Mouse (Mus musculus) gonadal fat pad, adult 2 months (tissue): Measurements from ENCODE around the gene Cxcr5. TPM values are rescaled to one million over a fixed set of nuclear protein-coding genes. Genes with fewer than 3 reads are reported as not detected.

Experiments used
- DNase-seq: peaks from one replicate; pipeline ENCODE4 v3.0.0-alpha.2; 2012; ENCODE audit warnings: low read depth
- polyA plus RNA-seq: library from polyadenylated mRNA; depleted of rRNA; stranded (reverse); fragments of >200 nt; gene quantifications from 2 replicates; pipeline ENCODE4 v1.2.3, GENCODE M21; 2012

The Cxcr5 gene
- polyA plus RNA-seq, 1 experiment = 1.2 TPM

DNA sequence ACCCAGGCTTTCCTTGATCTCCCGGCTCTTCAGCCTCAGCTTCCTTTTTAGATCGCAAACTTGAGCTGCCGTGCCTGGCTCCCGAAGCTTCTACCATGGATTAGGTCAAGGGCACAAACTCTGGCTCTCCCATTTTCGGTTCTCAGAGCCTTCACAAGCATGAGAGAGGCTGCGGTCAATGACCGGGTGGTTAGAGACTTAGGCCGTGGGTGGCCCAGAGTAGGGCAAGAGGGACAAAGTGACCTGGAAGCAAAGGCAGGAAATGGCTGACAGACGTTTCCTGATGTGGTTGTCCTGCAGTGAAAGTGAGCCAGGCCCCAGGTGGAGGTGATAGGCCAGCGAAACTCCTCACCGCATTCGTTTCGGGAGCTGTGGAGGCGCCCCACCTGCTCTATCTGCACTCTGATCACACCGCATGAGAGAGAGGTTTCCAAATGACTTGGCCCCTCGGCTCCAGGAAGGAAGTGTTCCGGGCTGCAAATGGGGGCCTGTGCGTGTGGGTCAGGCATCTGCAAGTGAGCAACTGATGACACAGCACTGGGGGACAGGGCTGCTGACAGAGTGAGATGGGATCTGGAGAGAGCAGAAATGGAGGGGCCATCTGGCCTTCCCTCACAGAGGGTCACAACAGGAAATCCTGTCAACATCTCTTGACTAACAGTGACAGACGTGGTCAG, 23.9 kb downstream of the Cxcr5 start:
- DNase-seq = no peak

DNA sequence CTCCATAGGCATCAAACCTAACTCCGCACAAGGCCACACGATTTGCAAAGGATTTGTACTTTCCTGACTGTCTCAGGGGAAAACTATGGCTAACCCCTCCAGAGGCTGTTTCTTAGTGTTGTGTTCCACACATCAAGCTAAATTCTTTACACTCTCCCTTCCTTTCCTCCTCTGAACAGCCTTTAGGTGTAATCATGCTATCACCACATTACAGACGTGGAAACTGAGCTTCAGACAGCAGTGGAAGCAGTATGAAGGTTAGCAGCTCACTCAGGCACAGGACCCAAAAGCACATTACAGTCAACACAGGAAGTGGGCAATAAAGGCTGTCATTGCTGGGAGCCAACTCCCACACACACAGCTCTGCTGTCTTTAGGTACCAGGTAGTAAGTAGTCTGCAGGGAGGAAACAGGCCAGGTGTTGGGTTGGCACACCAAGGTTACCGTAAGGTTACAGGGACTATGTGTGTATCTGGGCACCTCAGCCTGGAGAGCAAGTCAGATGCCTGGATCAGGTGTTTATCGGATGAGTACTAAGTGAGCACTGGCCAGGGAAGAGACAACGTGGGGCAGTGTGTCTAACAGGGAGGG, 28.6 kb downstream of the Cxcr5 start:
- no peak for DNase-seq

DNA sequence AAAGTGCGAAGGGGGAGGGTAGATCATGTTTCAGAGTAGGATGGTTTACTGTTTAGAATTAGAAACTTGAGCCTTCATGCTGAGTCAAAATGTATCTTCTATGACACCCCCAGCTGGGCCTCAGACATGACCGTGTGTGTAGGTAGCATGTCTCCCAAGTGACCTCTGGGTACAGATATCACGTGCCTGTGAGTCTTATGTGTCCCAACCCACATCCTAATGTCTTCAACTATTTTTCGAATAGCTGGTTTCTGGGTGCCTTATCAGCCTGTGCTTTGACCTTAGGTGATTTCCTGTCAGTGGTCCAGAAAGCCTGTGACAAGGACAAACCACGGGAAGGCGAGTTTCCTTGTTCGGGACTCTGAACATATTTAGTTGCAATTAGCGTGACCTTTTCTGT, 33.3 kb downstream of the Cxcr5 start:
- DNase-seq = no peak

DNA sequence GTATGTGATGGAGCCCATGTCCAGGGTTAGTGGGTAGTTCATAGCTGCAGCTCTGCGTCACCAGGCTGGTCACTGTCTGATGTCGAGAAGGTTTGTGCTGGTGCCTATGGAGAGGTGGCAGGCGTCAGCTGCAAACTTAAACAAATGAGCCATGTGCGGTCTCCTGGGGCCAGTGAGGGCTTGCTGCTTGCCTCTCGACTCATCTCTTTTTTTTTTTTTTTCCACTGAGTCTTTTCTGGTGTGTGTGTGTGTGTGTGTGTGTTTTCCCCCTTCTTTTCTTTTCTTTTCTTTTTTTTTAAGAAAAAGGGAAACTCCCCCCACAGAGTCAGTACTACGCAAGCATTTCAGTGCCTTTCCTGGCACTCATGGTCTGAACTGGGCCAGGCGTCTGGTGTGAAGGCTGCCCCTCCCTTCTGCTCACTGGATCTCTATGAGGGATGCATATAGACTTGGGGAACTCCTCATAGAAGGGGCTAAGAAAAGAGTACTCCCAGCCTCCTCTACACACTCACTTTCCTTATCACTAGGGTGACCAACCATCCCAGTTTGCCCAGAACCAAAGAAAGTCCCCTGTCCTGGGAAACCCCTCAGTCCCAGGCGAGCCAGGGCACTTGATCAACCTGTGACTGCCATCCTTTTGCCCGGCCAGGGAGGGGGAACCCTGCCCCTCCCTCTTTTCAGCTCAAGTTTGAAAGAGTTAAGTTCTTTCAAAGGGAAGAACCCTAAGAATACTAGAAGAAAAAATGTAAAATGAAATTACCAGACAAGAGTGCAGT, 35.2 kb downstream of the Cxcr5 start:
- DNase-seq = no peak

DNA sequence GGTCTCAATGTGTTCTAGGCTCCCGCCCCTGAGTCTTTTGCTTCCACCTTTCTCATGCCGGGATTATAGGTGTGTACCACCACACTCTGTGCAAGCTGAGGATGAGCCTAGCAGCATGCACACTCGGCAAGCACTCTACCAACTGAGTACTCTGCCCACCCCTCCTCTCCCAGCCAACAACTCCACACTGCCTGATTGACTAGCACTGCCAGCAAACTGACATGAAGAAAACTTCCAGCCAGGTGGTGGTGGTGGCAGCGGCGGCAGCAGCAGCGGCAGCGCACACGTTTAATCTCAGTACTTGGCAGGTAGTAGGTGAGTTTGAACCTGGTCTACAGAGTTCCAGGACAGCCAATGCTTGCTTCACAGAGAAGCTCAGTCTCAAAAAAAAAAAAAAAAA, 36.1 kb downstream of the Cxcr5 start:
- DNase-seq = no peak

DNA sequence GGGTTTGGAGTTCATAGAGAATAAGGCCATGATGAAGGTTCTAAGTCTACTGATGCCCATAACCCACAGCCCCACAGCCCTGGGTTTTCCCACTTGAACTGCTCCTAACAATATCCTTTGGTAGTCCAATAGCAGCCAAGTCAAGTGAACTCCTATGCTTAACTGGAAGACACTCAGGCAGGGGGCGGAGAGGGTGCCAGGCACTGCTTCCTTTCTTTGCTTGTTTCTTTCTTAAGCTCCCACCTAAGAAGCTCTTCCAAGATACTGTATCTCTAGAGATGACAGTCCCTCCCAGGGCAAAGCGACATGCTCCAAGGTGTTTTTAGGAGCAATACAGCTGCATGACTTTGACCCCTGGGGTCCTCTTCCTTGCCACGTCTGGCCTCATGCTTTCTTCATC, 36.7 kb downstream of the Cxcr5 start:
- no peak for DNase-seq

DNA sequence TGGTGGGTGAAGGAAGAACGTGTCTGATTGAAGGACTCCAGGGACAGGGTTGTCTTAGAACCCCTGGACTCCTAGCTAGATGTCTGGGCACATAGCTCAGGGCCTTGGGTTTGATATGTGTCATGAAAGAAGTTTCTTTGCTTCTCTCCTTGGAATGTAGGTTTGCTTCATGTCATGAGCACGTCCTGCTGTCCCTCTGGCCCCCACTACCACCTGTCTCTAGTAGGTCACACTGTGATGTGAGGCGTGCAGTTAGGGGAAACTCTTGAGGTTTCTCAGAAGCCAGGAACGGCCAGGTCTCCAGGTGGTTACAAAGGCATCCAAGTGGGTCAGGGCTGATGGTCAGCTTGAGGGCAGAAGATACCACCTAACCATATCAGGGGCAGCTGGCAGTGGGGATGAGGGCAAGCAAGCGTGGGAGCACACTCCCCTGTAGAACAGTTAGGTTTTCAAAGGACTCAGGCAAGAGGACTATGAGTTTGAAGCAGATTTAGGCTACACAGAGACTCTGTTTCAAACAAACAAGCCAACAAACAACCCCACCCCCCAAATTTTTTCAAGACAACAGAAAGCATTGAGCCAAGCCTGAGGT, 37.3 kb downstream of the Cxcr5 start:
- no peak for DNase-seq

DNA sequence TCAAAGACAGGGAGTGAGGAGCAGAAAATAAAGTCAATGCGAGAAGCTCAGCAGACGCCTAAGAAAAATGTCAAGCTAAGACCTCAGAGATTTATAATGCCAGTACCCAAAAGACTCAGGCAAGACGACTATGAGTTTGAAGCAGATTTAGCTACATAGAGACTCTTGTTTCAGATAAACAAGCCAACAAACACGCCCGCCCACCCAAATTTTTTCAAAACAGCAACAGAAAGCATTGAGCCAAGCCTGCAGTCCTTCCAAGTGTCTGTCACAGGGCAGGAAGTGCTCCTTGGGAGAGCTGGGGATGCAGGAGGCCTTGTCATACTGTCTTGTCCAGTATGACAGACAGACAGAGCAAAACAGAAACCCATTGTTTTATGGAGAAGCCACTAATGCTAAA, 38.0 kb downstream of the Cxcr5 start:
- DNase-seq = no peak

DNA sequence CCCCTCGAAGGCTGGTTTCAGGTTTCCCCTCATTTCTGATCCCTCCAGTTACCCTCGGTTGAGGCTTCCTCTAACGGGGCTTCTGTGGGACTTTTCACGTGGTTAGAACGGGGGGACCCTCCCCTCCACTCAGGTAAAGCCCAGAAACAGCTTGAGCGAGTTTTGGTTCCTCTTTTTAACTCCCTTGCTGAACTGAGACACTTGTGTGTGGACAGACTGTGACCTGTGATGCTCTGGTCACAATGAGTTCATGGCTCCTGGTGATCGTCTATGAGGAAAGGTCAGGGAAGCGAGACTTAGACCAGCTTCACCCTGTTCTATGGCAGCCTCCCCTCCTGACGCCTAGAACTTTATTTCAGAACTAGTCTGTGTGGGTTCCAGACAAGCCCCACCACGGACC, 39.8 kb downstream of the Cxcr5 start:
- no peak for DNase-seq

DNA sequence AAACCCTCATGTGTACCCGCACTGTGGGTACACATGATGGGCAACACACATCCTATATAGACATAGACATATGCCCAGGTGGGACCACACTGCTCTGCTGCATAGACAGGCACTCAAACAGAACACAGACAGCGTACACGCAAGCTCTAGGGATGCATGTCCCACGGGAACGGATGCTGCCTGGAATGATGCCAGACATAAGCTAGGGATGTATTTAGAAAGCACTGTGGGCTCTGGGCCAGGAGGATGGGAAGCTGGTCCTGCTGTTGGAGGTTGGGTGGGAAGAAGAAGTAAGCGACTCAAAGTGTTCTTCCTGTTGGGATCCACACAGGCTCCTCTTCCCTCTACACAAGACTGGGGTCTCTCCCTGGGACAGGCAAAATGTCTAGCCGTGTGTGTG, 43.6 kb downstream of the Cxcr5 start:
- DNase-seq = no peak

DNA sequence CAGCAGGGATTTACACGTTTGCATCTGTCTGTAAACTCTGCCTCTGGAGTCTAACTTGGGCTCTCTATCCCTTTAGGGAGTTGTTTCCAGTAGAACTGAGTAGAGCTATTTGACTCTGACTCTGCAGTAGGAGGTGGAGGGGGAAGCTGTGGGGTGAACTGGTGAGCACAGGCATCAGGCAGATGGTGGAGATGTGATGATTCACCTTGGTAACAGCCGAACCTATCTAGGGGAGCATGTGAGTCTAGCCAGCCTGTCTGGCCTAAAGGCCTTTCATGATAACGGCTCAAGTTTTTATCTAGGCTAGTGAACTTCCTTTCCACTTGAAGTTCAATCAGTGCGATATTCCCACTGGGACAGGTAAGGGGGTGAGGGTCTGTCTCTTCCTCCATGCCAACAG, 44.3 kb downstream of the Cxcr5 start:
- DNase-seq = no peak

DNA sequence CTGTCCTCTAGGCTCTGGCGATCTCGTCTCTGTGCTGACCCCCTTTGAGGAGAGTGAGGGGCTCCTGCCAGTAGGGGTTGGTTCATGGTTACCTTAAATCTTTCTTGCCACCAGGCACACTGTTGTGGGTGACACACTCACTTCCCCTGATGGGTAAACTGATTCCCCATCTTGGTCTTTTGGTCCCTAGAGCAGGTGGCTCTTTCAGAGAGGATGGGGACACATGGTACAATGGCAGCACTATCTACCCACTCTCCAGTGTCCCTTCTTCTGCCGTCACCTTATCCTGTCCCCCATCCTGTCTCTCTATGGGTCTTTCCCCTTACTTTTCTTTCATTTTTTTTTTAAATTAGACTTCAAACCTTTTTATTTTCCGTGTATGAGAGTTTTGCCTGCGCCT, 45.8 kb downstream of the Cxcr5 start:
- no peak for DNase-seq

DNA sequence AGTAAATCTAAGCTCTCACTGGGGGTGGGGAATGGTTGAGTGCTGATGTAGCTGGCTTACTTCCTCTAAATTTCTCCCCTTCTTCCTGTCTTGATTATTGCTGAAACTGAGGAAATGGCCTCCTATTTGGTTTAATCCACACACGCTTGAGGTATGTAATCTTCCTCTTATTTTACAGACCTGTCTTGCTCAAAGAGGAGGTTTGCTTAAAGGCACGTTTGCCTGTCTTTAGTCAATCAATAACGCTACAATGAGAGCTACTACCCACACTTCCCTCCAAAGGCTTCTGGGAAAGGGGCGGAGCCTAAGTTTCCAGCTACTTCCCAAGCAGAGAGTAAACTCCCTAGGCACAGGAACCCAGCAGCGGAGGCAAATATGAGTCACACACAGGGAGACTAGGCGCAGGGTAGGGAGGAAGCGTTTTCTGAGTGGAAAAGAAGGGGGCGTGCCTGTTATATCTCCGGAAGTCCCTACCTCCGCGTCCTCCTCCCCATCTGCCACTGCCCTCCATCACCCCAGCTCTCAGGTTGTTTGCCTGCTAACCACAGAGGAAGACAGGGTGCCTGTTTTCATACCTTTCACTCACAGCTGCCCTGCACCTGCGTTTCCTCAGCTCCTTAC, 46.4 kb downstream of the Cxcr5 start:
- DNase-seq = no peak

DNA sequence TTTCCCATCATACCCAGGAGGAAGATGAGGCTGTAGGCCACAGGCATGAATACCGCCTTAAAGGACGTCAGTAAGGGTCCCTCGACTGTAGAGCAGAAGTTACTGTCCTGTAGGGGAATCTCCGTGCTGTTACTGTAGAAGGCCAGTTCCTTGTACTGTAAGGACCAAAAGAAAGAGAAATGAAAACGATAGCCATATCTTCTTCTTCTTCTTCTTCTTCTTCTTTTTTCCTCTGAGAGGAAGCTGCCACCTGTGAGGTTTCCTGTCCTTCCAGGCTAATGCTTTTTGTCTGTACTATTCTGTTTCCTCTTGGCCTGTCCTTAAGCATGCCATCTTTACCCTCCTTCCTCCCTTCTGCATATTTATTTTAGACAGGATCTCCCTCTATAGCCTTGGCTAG, 47.5 kb downstream of the Cxcr5 start:
- DNase-seq = no peak

DNA sequence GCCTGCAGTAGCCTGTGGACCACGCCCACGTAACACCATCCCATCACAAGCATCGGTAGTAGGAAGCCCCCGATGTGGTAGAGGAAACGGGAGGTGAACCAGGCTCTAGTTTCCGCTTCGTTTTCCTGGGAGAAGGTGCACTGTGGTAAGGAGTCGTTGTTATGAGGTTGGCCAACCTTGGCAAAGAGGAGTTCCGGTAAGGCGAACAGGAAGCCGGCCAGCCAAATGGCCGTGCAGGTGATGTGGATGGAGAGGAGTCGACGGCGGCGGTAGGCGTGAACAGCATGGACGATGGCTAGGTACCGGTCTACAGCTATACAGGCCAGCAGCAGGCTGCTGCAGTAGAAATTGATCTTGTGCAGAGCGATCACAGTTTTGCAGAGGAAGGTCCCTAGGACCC, 48.1 kb downstream of the Cxcr5 start:
- DNase-seq = no peak

DNA sequence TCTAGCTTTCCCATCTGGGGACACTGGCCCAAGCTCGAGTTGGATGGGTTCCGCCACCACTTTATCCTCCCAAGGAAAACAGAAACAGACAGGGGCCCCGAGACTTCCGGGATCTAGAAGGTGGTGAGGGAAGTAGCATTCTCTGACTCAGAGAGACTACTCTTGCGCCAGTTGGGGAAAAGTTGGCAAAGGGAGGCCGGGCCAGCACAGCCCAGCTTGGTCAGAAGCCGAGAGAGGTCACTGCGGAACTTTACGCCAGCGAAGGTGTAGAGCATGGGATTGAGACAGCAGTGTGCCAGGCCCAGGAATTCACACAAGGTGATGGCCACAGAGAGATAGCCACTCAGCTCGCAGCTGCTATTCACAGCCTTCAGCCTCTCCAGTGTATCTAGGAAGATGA, 48.6 kb downstream of the Cxcr5 start:
- no peak for DNase-seq

DNA sequence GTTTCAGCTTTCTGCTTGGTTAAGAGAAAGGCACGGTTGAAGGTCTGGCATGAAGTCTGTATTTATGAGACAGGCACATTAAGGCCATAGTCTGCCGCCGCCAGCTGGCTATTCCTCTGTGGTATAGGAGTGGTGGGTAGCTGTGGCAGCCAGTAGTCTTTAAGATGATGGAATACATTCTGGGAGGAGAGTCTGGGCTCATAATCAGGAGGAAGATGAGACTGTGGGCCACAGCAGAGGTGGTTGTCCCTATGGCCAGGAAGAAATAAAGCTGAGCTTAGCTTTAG, 49.0 kb downstream of the Cxcr5 start:
- DNase-seq = no peak

DNA sequence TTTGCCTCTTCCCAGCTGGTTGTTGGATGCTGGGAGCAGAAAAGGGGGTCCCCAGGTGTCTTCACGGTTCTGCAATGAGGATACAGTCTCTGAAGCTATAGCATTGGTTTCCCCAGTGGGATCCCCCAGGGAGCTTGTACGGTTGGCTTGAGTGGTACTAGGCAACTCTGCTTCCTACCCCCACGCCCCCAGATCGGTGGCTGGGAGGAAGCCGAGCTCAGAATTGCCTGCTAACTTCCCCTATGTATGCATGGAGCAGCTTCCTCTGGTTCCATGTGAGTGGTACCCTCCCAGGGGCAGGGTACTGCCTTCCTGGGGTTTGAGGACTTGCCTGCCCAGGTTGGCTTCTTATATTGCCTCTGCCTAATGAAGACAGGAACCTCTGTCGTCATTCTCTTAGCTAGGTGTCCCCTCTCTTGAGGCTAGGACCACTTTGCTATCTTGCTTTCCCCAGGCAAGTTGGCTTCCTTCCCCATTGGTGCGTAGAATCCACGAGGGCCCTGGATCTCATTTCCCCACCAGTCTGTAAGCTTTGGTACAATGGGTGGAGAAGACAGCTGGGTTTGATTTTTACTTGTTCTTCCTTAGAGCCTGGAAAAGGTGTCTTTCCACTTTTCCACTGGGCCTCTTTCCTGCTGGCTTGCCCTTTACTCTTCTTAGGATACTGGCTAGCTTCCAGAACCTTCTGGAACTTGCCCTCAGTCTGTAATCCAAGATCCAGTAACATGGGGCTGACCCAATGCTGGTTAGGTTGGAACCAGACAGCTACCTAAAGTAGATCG, 49.6 kb downstream of the Cxcr5 start:
- no peak for DNase-seq

DNA sequence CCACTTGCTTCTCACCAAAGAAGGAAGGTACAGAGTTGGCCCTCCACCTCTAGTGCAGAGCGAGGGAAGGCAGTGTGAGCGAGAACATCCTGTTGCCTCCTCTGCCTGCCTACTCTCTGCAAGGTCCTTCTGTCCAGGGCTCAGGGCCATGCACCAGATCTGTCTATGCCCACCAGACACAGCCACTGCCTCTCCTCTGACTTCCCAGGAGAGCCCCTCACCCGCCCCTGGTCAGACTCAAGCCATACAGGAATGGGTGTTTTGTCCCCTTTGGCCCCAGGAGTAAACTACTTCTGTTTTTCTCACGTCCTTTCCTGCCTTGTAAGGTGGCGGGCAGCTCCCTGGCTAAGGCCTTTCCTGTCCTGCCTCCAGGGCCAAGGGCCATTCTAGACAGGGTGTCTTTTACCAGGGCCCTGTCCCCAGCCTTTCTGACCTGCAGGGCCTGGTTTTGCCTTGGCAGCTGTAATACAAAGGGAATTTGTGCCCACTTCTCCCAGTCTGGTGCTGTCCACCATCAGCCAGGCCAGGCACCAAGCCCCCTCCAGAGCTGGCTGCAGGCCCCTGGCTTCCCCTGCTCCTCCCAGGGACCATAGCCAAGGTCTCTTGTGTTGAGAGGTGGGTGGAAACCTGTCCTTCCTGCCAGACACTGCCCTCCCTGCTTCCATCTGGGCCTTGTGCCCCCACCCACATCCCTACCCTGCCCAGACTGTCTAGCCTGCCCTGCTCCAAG, 50.6 kb downstream of the Cxcr5 start:
- no peak for DNase-seq

DNA sequence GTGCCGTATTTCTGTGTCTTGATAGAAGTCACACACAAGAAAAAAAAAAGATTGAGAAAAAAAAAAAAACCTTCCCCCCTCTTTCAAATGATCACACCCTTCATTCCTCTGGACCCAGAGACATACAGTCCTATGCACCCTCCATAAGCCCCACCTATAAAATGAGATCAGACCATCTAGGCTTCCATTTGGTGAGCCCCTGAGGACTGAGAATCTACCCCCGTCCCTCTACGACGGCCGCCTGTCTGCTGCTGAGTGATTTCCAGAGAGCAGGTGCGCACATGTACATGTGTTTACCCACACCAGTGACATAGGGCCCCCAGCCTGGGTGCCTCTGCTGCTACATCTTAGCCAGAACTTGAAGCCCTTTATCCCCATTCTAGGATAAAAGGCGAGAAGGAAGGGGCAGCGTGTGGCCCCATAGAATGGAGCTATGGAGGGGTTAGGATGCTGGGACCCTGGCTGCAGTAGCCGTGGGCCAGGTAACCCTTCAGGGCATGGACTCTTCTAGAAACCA, 51.3 kb downstream of the Cxcr5 start:
- no peak for DNase-seq
